Mouse (Mus musculus) midbrain, embryonic 16.5 days (tissue): ENCODE results near the gene Bmp8b. TPM values are rescaled to one million over a fixed set of nuclear protein-coding genes. Genes with fewer than 3 reads are reported as not detected.
A peak's percentile ranks its signal among the peaks of the same experiment; 100 is the strongest.
"Not testable (repeated sequence)": the region's sequence is repeated elsewhere in the genome, so short reads cannot be mapped to it uniquely, and the experiment has no call there.

Experiments
- ATAC-seq: fragments of 200-750 bp; cut with Nextera tagmentation; 2 replicates; pipeline ENCODE4 v1.8.0; 2017; ENCODE audit warnings: moderate TSS enrichment
- H3K27ac ChIP-seq: fragments of 300-500 bp; sonication (generic); 2 replicates; pipeline ENCODE4 v1.5.1; 2014; ENCODE audit warnings: mild to moderate bottlenecking, low read length, mixed read lengths
- H3K27me3 ChIP-seq: fragments of 300-500 bp; sonication (generic); 2 replicates; pipeline ENCODE4 v1.6.1; 2014; ENCODE audit warnings: low read depth, low read length, mixed read lengths; ENCODE audit not compliant: control insufficient read depth, insufficient read depth
- H3K36me3 ChIP-seq: fragments of 300-500 bp; sonication (generic); 2 replicates; pipeline ENCODE4 v1.6.1; 2014; ENCODE audit warnings: mild to moderate bottlenecking, low read length, moderate library complexity, mixed read lengths; ENCODE audit not compliant: control insufficient read depth, insufficient read depth
- H3K4me1 ChIP-seq: fragments of 300-500 bp; sonication (generic); 2 replicates; pipeline ENCODE4 v1.6.1; 2014; ENCODE audit warnings: mild to moderate bottlenecking, low read length, mixed read lengths; ENCODE audit not compliant: control insufficient read depth, insufficient read depth
- H3K4me2 ChIP-seq: fragments of 300-500 bp; sonication (generic); 2 replicates; pipeline ENCODE4 v1.6.1; 2014; ENCODE audit warnings: mild to moderate bottlenecking, low read length, mixed read lengths
- H3K4me3 ChIP-seq: fragments of 300-500 bp; sonication (generic); 2 replicates; pipeline ENCODE4 v1.5.1; 2014; ENCODE audit warnings: low read depth, mild to moderate bottlenecking, low read length, moderate library complexity, mixed read lengths
- H3K9ac ChIP-seq: fragments of 300-500 bp; sonication (generic); 2 replicates; pipeline ENCODE4 v1.6.1; 2014; ENCODE audit warnings: low read depth, low read length, mixed read lengths
- H3K9me3 ChIP-seq: fragments of 300-500 bp; sonication (generic); replicated peaks from 2 replicates; pipeline ENCODE4 v1.6.1; 2014; ENCODE audit warnings: mild to moderate bottlenecking, low read length, mixed read lengths; ENCODE audit not compliant: control insufficient read depth, poor library complexity, severe bottlenecking
- WGBS: fragments of 180-500 bp; shearing (Covaris S2); extraction: QIAGEN DNeasy Blood & Tissue Kit; methylation state at CpG from one replicate; pipeline ENCODE4 v1.1.7; 2014; 5-methylcytosine and 5-hydroxymethylcytosine counted together
- polyA plus RNA-seq: library from polyadenylated mRNA; unstranded; fragments of >200 nt; fragmentation: Nextera tagmentation; extraction: Ambion mirVana; gene quantifications from 2 replicates; pipeline ENCODE4 v1.2.1, GENCODE M21; 2015

Bmp8b gene
- polyA plus RNA-seq, 1 experiment from 2014 or later: 0.51 TPM

- no peak overlapping the region; the same call in 1 of the 2 replicates for H3K9ac ChIP-seq
- 65% methylated on average over 20 of the region's 20 CpGs for WGBS
- no peaks in the 10 kb centered on the region for H3K36me3 ChIP-seq
- ATAC-seq: peak; percentile 64; the same call in 1 of the 2 replicates
- H3K27me3 ChIP-seq: no peaks in the 10 kb centered on the region
- no peaks in the 10 kb centered on the region for H3K4me1 ChIP-seq
- no peak overlapping the region for H3K27ac ChIP-seq
- H3K9me3 ChIP-seq: no peaks in the 10 kb centered on the region
- H3K4me2 ChIP-seq: no peak overlapping the region
- no peak overlapping the region for H3K4me3 ChIP-seq
Observed at GRCm38 (mm10) chr4:123082283-123083163, 22.4 kb upstream of the Bmp8b start.

- H3K4me3 ChIP-seq: no peak overlapping the region
- H3K27me3 ChIP-seq: no peaks in the 10 kb centered on the region
- H3K36me3 ChIP-seq: no peaks in the 10 kb centered on the region
- no peak overlapping the region for H3K27ac ChIP-seq
- H3K4me2 ChIP-seq: no peak overlapping the region
- H3K9me3 ChIP-seq: no peaks in the 10 kb centered on the region
- WGBS: 74% methylated on average over 13 of the region's 13 CpGs
- H3K9ac ChIP-seq: no peak overlapping the region
- H3K4me1 ChIP-seq: no peaks in the 10 kb centered on the region
- ATAC-seq: no peak
Observed at GRCm38 (mm10) chr4:123083323-123083902, 21.6 kb upstream of the Bmp8b start.

- WGBS: 74% methylated on average over 2 of the region's 2 CpGs
- H3K36me3 ChIP-seq: no peaks in the 10 kb centered on the region
- no peak overlapping the region for H3K27ac ChIP-seq
- H3K9me3 ChIP-seq: no peaks in the 10 kb centered on the region
- no peak overlapping the region for H3K4me2 ChIP-seq
- no peaks in the 10 kb centered on the region for H3K4me1 ChIP-seq
- H3K4me3 ChIP-seq: no peak overlapping the region
- H3K9ac ChIP-seq: no peak overlapping the region
- no peak for ATAC-seq
- H3K27me3 ChIP-seq: no peaks in the 10 kb centered on the region
Observed at GRCm38 (mm10) chr4:123085290-123085689, 19.7 kb upstream of the Bmp8b start.

GRCm38 (mm10) chr4:123086381-123086780 lies 18.6 kb upstream of the Bmp8b start:
- no peak for ATAC-seq
- Histone ChIP-seq H3K9me3 (no peaks in the 10 kb centered on the region), H3K4me1 (no peaks in the 10 kb centered on the region), H3K36me3 (no peaks in the 10 kb centered on the region), H3K9ac (no peak overlapping the region), H3K27ac (no peak overlapping the region), H3K4me2 (no peak overlapping the region), H3K4me3 (no peak overlapping the region), H3K27me3 (no peaks in the 10 kb centered on the region)
- WGBS: 88% methylated on average over 4 of the region's 4 CpGs

- Histone ChIP-seq H3K4me1 (no peaks in the 10 kb centered on the region), H3K4me3 (no peak overlapping the region), H3K27me3 (no peaks in the 10 kb centered on the region), H3K9me3 (no peaks in the 10 kb centered on the region), H3K9ac (no peak overlapping the region), H3K36me3 (no peaks in the 10 kb centered on the region), H3K27ac (no peak overlapping the region), H3K4me2 (no peak overlapping the region)
- no peak for ATAC-seq
- WGBS: 66% methylated on average over 5 of the region's 5 CpGs
Observed at GRCm38 (mm10) chr4:123092621-123093020, 12.3 kb upstream of the Bmp8b start.

GRCm38 (mm10) chr4:123093064-123093776 lies 11.7 kb upstream of the Bmp8b start:
- Histone ChIP-seq H3K9ac (no peak overlapping the region), H3K4me2 (no peak overlapping the region), H3K9me3 (no peaks in the 10 kb centered on the region), H3K4me1 (no peaks in the 10 kb centered on the region), H3K4me3 (no peak overlapping the region), H3K36me3 (no peaks in the 10 kb centered on the region), H3K27me3 (no peaks in the 10 kb centered on the region), H3K27ac (no peak overlapping the region)
- ATAC-seq: no peak
- WGBS: 66% methylated on average over 17 of the region's 17 CpGs

GRCm38 (mm10) chr4:123093869-123094268 lies 11.1 kb upstream of the Bmp8b start:
- no peaks in the 10 kb centered on the region for H3K27me3 ChIP-seq
- no peak overlapping the region for H3K9ac ChIP-seq
- no peak overlapping the region for H3K4me3 ChIP-seq
- no peaks in the 10 kb centered on the region for H3K36me3 ChIP-seq
- H3K4me1 ChIP-seq: no peaks in the 10 kb centered on the region
- H3K4me2 ChIP-seq: no peak overlapping the region
- no peaks in the 10 kb centered on the region for H3K9me3 ChIP-seq
- no peak for ATAC-seq
- 79% methylated on average over 8 of the region's 9 CpGs for WGBS
- no peak overlapping the region for H3K27ac ChIP-seq

GRCm38 (mm10) chr4:123105451-123105790 lies 456 bp downstream of the Bmp8b start:
- ATAC-seq: peak; percentile 42; the same call in 1 of the 2 replicates
- peak overlapping the region; percentile 13; the same call in 1 of the 2 replicates for H3K9ac ChIP-seq
- no peak overlapping the region for H3K27ac ChIP-seq
- no peaks in the 10 kb centered on the region for H3K9me3 ChIP-seq
- no peaks in the 10 kb centered on the region for H3K36me3 ChIP-seq
- H3K4me2 ChIP-seq: peak overlapping the region; percentile 58
- peaks cover 6% of the 10 kb centered on the region; the same call in 1 of the 2 replicates for H3K4me1 ChIP-seq
- 35% methylated on average over 24 of the region's 24 CpGs for WGBS
- H3K4me3 ChIP-seq: peak overlapping the region; percentile 31
- H3K27me3 ChIP-seq: peaks cover 28% of the 10 kb centered on the region

- ATAC-seq, H3K9me3 ChIP-seq, H3K4me1 ChIP-seq, H3K9ac ChIP-seq, H3K36me3 ChIP-seq, H3K27ac ChIP-seq, H3K4me3 ChIP-seq, H3K4me2 ChIP-seq: not testable (repeated sequence)
- 91% methylated on average over 7 of the region's 7 CpGs for WGBS
- peaks cover 28% of the 10 kb centered on the region for H3K27me3 ChIP-seq
Observed at GRCm38 (mm10) chr4:123105929-123106328, 964 bp downstream of the Bmp8b start.
